Mouse (Mus musculus): ENCODE data around the gene Lin37.

Lin37 gene

DNA sequence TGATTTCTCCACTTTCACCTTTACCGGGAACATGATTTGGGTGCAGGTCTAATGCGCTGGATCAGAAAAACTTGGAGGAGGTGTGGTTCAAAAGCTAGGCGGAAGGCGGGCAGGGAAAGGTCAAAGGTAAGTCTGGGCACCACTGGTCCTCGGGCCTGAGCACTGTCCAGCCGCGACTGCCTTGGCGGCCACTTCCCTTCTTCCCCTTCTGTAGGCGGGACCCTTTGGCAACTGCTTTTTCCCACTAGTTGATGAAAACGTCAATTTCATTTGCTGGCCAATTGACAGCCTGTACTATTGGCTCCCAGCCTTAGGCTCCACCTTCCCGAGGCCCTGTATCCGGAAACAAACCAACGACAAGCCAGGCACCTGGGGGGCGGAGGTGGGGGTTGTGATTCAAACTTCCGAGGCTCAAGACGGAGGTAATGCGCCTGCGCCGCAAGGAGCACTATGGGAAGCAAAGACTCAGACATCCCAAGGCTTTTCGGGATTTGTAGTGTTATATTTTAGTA, at the start of gene Lin37:
Gene Lin37, minus strand, starts transcription at position 396 of the 512 bp plus-strand sequence.
- in situ Hi-C loops (cut with MboI; ENCODE audit: low sequenced_read_pairs) = no loop called here

DNA sequence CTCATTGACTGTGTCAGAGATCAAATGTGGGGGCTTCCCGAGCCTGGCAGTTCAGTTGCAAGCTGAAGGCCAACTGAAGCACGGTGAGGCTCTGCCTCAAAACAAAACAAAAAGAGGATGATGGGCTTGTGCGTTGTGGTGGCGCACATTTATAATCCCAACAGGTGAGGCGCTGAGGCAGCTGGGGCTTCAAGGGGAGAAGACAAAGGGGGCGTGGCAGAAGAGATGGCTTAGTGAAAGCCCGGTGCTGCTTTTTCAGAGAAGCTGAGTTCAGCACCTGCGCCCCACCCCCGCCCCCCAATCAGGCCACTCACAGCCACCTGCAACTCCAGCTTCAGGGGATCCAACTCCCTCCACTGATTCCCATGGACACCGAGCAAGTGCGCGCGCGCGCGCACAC, 48.8 kb upstream of the Lin37 start:
- in situ Hi-C loops (cut with MboI; ENCODE audit: low sequenced_read_pairs) = no loop called here

DNA sequence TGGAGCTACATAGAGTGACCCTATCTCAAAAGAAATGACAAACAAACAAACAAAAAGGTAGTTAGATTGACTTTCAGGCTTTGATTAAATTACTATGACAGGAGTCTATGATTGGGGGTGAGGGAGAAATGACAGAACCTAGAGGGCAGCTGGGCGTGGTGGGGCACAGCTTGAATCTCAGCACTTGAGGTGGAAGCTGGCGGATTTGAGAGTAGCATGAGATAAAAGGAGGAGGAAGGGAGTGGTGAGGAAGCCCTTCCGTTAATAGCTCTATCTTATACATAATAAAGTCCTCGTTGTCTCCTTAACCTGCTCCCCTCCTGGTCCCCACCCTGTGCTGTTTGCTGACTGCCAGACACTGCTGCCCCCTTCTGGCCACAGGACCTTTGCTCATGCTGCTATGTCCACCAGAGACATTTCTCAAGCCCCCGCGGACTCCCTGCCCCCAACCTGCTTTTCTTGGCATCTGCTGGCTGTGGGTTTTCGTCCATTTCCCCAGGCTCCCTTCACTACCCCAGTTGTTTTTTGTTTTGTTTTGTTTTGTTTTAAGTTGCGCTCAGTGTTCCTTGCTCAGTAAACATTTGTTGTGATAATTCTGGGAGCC, 48.2 kb upstream of the Lin37 start:
- in situ Hi-C loops (cut with MboI; ENCODE audit: low sequenced_read_pairs) = no loop called here

DNA sequence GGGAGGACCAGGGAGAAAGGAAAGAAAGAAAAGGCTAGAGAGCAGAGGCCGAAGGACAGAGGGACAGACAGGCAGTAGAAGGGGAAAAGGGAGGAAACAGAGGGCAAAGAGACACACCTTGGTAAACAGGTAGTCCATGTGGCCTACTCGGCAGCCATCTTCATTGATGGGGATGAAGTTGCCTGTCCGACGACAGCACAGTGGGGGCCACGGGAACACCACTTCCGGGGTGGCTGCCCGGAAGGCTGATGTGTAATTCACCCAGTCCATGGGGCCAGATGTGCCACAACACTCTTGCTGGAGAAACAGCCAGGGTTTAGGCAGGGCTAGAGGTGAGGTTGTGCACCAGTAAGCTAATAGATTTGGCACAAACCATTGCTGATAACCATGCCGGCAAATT, 45.3 kb upstream of the Lin37 start:
- in situ Hi-C loops (cut with MboI; ENCODE audit: low sequenced_read_pairs) = no loop called here

DNA sequence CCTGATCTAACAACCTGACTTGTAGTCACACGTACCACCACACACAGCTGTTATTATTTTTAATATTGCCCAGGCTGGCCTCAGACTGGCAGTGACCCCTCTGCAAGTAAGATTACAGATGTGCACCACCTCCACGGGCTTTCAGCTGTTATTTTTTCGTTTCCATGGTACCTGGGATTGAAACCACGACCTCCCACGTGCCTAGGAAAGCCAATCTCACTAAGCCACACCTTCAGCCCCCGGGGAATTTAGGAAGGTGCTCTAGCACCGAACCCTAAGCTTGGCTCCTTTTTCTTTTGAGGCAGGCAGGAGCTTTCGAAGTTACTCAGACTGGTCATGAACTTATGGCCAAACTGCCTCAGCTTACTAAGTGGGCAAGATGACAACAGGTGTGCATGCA, 44.8 kb upstream of the Lin37 start:
- in situ Hi-C loops (cut with MboI; ENCODE audit: low sequenced_read_pairs) = no loop called here

DNA sequence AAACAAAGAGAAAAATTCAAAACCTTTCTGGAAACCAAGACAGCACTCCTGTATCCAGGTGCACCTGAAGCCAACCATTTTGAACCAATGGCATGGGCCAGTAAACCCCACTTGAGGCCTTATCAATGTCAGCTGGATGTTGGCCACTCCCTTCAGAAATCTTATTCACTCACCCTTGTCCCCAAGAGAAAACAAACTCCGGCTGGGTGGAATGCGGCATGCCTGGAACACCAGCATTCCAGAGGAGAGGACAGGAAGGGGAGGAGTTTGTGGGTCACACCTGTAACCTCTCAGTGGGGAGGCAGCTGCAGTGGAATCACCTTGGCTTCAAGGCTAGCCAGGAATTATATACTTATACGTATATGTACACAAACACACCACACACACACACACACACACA, 42.9 kb upstream of the Lin37 start:
- in situ Hi-C loops (cut with MboI; ENCODE audit: low sequenced_read_pairs) = no loop called here

DNA sequence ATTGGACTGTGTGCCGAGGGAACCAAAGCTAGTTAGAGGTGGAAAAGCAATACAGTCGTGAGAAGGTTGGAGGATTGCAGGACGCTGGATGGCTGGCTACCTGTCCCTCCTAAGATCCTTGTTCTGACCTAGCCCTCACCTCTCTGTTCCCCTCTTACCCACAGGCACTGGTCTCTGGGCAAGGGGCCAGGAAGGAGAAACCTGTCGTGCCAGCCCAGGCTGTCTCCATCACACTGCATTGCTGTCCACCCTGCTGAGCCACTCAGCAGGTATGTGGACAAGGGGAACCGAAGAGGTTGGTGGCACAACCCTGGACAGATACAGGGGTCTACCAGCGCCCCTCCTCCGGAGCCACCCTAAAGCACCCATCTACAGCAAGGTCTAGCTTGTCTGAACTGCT, 41.0 kb upstream of the Lin37 start:
- in situ Hi-C loops (cut with MboI; ENCODE audit: low sequenced_read_pairs) = no loop called here

DNA sequence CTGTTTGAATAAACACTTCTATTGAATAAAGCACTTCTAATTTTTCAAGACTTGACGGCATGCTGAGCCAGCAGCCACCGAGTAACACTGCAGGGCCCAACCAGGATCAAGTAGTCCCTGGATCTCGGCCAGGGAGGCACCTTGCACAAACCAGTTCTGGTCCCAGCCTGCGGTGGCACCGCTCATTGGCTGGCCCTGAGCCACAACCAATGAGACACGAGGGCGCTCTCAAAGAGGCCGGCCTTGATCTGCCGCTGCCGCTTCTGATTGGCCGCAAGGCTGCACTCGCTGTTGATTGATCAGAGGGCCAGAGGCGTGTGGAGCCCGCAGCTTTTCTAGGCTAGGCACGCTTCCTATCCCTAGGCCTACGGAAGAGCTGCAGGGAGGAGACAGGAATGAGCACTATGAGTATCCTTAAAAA, 40.3 kb upstream of the Lin37 start:
- in situ Hi-C loops (cut with MboI; ENCODE audit: low sequenced_read_pairs) = no loop called here

DNA sequence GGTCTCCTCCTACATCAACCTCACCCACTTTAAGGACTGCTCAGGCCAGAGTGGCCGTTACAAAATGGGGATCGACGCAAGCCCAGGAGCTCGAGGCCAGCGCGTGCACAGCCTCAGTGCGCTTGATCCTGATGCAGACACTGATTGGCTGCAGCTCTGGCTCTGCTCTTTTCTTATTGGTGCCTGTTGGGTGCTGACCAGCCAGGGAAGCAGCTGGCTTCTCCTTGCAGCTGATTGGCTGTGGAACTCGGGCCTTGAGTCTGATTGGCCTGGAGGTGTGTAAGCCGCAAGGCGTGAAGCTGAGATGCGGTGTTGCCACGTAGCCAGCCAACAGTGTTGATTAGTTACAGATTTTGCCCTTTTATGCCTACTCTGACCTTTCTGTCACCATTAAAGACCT, 39.1 kb upstream of the Lin37 start, which contains the start of gene Zbtb32:
Gene Zbtb32, minus strand, starts transcription at position 124 of the 400 bp plus-strand sequence.
- in situ Hi-C loops (cut with MboI; ENCODE audit: low sequenced_read_pairs) = no loop called here

DNA sequence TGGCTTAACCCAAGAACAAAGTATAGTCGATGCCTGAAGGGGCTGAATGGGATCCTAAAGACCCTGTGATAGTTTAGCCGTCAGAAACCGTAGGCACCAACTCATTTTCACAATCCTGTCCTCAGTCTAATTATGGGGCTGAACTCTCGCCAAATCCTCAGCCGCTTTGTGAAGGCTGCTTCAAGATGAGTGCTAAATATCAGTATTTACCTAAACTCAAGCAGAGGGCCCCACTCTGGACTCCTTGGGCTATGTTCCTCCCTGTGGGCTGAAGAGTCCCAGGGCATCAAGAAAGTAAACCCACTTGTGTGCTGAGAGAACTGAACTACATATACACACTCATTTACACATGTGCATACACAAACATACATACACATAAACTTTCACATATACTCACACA, 37.2 kb upstream of the Lin37 start:
- in situ Hi-C loops (cut with MboI; ENCODE audit: low sequenced_read_pairs) = no loop called here

DNA sequence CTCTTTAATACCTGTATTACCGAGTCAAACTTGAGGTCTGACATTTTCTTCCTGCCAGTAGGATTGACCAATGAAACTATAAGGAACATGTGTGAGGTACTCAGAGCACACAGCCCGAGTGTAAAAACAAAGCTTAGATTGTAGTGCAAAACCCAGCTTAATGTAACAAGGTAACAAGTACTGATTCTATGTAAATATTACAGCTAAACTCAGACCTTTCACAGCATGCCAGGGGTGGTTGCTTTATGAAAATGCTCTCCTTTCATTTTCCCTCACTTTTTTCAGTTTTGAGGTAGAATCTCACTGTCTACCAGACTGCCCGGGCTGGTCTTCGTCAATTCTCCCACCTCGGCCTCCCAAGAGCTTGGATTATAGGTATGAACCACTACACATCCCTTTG, 36.5 kb upstream of the Lin37 start:
- in situ Hi-C loops (cut with MboI; ENCODE audit: low sequenced_read_pairs) = no loop called here

DNA sequence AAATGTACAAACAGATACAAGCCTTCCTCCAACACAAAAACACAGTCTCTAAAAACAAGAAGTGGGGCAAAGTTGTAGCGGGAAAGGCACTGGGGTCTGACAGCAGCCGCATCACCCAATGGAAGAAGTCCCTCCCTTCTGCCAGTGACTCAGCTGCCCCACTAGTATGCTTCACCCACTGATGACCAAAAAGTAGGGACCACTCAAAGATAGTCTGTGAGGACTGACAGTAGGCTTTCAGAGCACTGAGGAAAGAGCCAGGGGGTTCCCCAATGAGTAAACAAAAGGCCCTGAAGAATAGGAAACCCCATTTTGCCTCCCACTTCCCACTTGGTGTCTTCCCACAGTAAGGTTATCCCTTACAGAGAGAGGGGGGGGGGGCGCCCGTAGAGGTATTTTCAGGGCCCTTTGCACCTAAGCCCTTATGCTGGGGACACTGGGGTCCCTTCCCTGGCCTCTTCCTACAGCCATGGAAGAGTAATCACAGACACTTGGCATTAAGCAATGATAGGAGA, 34.9 kb upstream of the Lin37 start:
- in situ Hi-C loops (cut with MboI; ENCODE audit: low sequenced_read_pairs) = no loop called here

DNA sequence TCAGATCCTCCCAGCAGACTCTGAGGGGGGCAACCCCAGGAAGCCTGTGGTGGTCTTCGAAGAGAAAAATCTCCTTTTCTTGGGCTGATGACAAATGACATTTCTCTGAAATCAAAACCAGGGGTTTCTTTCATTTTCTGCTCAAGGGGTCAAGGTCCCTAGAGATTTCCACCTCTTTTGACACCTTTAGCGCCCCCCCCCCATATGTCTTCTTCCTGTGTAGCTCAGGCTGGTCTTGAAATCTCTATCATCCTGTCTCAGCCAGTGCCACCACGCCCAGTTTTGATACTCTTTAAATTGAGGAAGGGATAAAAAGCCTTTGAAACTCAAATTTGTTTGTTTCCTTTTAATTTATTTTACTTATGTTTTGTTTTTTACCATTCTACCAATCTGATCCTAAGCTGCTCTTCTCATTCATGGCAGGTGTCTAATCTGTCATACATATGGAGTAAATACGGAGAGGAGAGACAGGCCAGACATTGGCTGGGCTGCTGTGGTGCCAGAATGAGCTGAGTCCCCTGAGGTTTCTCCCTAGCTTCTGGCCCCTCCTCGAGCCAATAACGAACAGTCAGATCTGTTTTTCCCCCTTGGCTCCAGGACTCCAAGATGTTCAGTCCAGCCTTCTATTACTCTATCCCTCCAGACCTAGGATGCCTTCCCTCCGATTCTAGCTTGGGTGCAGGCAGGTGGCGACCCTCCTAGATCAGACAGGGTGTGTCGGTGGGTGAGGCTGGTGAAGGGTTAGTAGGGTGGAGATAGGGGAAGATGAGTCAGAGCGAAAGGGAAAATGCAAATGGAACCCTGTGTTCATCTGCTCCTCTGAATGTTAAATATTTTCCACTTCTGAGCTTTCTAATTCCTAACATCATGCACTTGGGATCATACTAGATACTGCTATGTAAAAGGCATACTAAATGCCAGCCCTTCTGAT, 34.2 kb upstream of the Lin37 start:
- in situ Hi-C loops (cut with MboI; ENCODE audit: low sequenced_read_pairs) = no loop called here

DNA sequence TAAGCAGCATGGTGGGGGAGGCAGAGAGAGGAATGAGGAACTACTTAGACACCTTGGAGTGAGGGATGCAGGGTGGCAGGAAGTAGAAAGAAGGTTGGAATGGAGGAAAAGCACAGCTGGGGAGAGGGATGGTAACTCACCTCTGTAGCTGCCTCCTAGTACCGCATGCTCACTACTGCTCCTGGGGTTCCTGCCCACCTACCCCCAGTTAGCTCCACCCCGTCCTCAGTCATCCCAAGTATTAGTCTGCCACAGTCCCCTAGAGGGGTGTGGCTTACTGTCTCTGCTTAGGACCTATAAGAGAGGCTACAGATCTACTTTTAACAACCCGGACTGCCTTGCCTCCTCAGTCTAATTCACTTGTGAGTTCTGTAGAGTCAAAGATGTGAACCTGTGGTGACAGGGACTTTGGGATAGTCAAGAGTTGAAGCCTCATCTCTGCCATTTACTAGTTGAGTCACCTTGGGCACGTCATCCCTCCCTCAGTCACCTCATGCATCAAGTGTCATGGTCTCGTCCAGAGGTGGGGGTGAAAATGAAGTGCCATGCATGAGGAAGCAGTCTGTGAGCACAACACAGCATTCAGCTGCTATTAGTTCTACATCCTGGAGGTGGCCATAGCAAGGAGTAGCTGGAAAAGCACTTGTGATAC, 33.3 kb upstream of the Lin37 start:
- in situ Hi-C loops (cut with MboI; ENCODE audit: low sequenced_read_pairs) = no loop called here

DNA sequence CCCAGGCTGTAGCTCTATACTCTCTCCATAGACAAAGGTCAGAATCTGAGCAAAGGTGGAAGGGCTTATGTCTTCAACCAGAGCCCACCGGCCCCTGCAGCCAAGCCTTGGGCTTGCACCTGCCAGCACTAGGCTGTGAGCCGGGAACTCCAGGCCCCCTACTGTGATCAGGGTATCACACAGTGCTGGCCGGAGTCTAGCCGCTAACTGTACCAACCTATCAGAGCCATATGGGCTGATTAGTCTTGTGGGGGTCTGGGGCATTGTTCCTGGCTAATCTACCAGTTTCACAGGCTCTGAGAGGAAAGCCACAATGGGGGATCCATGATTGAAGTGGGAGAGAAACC, 31.9 kb upstream of the Lin37 start:
- in situ Hi-C loops (cut with MboI; ENCODE audit: low sequenced_read_pairs) = no loop called here

DNA sequence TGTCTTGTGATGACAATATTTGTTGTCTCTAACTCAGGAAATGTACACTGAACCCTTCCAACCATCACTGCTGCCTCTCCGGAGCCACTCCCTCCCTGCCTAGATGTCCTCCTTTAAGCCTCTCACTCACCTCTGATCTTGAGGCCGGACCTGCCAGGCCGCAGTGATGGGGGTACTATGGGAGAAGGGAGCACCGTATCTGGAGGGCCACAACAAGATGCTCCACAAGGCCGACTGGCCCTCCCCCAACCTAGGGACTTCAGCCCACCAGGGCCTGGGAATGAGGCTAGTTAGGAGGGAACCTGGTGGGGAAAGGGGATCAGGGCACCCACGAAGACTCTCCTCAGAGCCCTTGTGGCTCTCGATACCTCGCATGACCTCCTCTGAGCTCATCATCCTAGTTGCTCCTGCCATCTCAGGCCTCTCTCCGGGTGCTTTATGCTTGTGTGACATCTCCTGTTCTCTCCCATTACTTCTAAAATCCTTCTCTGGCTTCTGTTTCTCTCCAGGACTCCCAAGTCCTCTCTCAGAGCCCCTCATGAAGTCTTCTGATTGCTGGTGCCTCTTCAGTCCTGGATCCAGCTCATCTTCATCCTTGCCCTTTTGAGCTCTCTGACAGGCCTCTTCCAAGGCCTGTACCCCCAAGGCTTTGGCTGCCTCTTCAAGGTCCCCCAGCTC, 31.4 kb upstream of the Lin37 start:
- in situ Hi-C loops (cut with MboI; ENCODE audit: low sequenced_read_pairs) = no loop called here

DNA sequence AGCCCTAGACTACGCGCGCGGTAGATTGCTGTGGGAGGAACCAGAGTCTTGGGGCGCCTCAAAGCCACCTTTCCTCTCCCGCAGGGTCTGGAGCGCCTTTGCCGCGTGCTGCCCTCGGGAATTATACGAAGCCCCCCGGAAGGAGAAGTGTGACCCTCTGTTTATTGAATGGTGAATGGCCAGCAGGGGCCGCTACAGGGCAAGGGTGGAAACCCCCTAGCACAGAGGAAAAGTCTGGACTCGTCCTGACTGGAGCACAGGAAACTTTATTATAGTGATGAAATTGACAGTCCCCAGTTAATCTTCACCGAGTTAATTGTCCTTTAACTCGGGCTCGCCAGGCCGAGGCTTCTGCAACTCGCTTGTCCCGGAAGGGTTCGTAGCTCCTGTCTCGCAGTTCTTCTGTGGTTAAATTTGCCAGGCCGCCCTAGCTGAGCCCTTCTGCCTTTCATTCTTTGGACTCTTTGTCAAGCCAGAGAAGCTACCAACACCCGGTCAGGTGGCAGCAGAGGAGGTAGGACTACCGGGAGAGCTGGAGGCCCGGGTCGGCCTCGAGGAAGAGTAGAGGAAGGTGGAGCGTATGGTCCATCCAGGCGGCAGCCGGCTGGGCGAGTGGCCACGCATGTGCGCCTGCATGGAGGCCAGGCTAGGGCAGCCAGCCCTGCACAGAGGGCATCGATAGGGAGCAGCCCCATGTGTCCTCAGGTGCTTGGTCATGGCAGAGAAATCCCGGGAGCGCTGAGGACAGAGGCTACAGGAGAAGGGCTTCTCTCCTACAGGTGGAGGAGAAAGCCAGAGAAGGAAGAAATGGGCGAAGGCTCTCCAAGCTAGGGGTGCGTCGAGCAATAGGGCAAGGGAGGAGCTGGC, 30.0 kb upstream of the Lin37 start:
- in situ Hi-C loops (cut with MboI; ENCODE audit: low sequenced_read_pairs) = no loop called here

DNA sequence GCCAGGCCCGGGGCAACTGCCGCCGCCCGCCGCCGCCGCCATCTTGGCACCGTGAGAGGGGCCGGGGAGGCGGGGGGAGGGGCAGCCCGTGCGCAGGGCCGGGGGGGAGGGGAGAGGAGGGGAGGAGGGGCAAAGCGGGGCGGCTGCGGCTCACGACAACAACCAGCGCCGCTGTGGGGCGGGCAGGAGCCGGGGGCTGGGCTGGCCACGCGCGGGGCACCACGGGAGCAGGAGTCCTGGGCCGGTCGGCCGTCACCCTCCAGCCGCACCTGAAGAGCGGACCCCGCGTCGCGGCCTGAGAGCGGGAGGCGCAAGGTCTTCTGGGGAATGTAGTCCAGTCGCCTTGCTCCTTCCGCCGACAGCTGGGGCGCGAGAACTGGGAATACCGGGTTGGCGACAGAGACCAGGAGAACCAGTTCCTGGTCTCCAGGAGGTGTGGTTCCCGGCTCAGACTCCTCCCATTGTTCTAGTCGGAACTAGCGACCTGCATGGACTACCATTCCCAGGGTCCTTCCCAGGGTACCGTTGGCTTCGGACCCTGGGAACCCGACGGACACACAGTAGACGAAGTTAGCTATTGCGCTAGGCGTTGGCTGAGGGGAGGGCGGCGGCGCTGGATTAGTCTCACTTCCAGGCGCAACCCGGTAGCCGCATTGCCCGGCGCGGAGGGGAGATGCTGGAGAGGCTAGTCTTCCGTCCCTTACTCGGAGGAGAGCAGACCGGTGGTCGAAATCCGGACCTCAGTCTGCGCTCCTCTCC, 29.2 kb upstream of the Lin37 start, which contains the start of gene Kmt2b:
Gene Kmt2b, minus strand, starts transcription at position 51 of the 759 bp plus-strand sequence.
- in situ Hi-C loops (cut with MboI; ENCODE audit: low sequenced_read_pairs) = no loop called here

All from CH12F3 (cell line).